Mouse (Mus musculus) B cell, adult 2 months (primary cell): ENCODE data around the gene Mob4.

Experiments
- DNase-seq, 2 experiments: peaks; one replicate each; pipeline ENCODE4 v3.0.0; 2022

Mob4 gene

DNA sequence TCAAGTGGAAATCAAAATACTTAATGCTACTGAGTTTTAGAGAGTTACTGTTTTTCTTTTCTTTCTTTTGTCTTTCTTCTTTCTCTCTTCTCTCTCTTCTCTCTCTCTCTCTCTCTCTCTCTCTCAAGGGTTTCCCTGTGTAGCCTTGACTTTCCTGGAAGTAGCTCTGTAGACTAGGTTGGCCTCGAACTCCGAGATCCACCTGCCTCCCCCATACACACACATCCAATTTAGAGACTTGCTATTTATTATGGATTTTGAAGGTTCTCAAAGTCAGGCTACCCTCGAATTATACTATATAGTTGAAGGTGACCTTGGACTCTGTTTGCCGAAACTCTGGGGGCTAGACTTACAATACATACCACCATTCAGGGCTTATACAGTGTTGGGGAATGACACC, 1.3 kb downstream of the Mob4 start:
- DNase-seq = no peak

DNA sequence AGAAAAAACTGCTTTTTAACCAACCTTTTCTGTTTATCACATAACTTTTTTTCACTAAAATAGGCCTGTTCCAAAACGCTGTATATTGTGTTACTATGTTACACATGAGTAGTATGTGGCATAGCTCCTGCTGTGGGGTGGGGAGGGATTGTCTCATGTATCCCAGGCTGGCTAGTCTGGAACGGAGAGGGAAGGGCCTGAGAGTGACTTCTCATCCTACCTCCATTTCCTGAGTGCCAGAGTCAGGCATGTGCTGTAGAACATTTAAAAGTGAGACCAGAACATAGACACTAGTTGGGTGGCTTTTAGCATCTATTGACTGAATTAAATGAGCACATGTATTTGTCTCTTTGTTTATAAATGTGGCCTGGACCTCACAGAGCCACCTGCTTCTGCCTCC, 2.1 kb downstream of the Mob4 start:
- DNase-seq = no peak

DNA sequence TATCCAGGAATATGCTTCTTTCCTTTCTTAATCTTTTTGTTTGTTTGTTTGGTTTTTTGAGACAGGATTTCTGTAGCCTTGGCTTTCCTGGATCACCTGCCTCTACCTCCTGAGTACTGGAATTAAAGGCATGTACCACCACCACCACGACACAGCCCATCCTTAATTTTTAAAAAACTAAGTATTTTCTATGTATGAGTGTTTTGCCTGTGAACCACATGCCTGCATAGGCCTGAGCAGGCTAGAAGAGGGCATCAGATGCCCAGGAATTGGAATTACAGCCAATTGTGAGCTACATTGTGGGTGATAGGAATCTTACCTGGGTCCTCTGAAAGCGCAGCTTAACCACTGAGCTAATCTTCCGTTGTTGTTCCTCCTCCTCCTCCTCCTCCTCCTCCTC, 3.3 kb downstream of the Mob4 start:
- DNase-seq = no peak

DNA sequence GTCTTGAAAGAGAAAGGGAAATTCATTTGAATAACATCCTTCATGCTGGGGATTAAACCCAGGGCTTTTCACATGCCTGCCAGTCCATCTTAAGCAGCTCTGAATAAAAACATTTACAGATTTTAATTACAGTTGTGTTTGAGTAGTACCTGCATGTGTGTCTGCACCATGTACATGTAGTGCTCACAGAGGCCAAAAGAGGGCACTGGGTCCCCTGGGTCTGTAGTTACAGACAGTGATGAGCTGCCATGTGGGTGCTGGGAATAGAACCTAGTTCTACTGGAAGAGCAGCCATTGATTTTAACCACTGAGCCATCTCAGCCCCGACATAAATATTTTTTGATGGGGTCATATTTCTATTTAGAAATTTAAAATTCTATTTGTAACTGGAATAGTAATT, 4.8 kb downstream of the Mob4 start:
- DNase-seq = peak; percentile 32 to 42

DNA sequence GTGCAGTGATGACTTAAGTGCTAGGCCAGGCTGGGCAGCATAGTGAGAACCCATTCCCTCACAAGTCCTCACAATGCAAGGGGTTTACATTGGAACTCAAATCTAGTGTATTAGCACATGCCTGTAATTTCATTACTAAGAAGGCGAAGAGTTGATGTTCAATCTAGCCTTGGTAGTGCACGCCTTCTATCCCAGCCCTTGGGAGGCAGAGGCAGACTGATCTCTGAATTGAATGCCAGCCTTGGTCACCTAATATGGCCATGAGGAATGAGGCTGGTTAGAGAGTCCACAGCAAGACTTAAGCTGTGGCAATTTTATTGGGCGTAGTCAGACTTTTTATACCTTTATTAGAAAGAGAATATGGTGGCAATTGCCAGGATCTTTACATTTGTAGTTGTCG, 13.3 kb downstream of the Mob4 start:
- DNase-seq = no peak

DNA sequence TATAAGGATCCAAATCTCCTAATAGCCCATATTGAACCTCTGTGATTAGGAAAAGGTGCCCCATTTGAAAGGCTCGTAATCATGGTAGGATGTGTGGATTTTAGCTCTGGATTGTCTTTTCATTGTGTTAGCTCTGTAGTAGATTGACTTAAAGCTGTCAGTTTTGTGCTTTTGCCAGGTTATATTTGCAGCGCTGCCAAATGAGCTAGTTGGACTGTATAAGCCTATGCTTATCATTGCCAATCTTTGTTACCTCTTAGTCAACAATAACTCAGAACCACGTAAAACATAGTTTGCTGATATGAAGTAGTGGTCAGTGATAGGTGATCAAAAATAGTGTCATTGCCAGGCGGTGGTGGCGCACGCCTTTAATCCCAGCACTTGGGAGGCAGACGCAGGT, 14.5 kb downstream of the Mob4 start:
- DNase-seq = no peak

DNA sequence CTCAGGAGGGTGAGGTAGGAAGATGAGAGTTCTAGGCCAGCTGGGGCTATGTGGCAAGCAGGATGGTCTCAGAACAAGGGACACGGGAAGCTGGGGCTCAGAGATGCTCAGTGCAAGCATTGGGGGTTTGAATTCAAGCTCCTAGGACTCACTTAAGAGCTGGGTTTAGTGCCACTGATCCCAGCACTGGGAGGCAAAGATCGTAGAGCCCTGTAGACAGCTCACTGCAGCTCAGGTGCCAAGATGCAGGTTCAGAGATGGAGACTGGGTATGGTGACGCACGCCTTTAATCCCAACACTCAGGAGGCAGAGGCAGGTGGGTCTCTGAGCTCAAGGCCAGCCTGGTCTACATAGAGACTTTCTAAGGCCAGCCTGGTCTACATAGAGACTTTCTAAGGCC, 26.3 kb downstream of the Mob4 start:
- DNase-seq = no peak

DNA sequence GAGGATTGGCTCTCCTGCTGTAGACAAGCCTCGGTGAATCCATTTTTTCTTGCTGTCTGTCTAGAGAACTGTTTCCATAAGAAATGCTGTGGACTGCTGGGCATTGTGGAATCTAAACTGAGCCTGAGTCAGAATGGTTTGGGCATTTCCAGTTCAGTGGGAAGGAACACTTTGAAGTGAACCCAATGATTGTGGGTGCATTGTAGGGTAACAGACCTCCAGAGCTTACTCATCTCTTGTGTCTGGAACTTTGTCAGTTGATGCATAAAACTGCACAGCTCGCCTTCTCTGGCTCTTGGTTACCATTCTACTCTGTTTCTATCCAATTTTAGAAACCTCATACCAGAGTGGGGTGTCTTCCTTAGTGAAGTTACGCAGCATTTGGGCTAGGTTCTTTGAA, 27.2 kb downstream of the Mob4 start:
- DNase-seq = no peak

DNA sequence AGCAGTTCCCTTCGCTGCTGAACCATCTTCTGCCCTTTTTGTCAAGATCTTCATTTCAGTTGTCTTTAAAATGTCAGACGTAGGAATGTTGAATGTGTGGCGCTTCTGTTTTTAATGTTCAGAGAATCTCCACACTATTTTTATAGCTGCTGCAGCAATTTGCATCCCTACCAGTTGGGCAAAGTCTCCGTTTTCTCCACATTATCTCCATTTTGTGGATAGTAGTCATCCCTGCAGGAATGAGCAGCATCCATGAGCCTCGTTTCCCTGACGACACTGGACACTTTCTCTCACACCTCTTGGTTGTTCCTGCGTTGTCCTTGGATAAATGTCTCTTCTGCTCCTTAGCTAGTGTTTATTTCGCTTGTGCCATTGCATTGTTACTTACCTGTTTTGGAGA, 27.8 kb downstream of the Mob4 start:
- no peak for DNase-seq

DNA sequence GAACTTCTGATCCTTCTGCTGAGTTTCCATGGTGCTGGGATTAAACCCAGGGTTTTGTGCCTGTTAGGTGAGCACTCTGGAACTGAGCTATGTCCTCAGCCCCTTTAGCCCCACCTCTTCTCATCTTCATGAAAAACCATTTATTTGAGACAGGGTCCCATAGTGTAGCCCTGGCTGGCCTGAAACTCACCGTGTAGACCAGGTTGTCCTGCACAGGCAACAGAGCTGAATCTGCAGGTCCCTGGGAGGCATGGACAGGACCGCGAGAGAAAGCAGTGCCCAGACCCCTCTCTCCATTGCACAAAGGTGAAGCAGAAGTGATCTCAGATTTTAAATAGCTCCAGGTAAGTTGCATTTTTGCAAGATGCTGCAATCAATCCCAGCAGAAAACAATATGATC, 29.2 kb downstream of the Mob4 start:
- DNase-seq = no peak

DNA sequence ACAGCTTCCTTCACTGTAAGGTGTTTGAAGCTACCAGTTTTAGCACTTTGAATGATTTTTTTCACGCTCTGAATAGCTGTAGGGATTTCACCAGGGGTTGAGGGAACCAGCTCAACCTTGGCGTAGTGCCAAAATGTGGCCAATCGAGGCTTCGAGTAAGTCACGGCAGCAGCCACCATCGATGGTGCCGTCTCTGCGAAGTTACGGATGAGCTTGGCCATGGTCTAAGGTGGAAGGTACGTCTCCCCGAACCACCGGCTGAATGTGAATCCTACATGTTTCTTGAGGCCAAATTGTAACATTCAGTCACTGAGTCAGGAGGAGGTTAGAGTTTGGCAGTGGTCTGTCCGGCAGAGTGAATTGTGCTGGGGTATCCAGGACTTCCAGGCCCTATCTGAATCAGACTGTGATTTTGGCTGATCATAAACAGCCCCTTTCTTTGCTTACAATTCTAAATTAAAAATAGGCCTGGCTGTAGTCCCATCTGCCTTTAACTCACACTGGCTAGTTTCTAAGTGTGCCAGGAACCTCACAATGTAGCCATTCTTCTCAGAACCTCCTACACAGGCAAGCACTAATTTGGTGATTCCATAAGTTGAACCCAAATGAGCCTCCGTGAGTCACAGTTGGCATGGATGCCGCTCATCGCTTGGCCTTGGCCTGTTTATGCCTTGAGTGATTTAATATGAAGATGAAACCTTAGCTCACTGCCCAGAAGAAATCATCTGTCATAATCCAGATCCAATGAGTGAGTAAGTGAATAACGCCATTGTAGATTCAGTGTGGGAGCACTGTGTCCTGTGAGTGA, 30.0 kb downstream of the Mob4 start:
- no peak for DNase-seq

DNA sequence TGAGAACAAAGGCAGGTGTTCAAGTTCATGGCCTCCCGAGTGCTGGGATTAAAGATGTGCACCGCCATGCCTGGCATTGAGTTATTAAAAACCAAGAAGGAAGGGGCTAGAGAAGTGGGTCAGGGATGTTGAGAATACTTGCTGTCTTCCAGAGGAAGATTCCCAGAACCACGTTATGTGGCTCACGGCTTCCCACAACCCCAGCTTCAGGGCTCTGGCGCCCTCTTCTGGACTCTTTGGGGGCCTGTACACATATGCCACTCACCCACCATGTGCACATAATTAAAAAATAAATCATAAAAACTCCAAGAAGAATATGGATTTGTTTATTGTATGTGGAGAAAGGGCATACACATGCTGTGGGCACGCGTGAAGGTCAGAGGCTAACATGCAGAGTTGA, 30.9 kb downstream of the Mob4 start:
- peak; percentile 36 to 39 for DNase-seq

DNA sequence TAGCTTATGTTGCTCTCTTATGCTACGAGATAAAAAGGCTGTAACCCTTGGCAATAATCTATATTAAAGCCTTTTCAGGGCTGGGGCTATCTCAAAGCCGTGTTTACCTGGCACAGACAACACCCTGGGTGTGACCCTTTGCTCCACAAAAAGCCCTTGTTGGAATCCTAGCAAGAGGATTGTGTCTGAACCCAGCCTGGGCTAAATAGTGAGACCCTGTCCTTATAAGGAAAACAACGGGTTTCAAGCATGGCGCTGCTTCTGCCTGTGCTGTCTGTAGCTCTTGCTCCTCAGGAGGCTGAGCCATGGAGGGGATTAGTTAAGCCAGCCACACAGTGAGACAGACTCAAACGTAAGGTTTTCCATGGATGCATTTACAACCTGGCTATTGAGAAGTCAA, 31.8 kb downstream of the Mob4 start:
- DNase-seq = no peak

DNA sequence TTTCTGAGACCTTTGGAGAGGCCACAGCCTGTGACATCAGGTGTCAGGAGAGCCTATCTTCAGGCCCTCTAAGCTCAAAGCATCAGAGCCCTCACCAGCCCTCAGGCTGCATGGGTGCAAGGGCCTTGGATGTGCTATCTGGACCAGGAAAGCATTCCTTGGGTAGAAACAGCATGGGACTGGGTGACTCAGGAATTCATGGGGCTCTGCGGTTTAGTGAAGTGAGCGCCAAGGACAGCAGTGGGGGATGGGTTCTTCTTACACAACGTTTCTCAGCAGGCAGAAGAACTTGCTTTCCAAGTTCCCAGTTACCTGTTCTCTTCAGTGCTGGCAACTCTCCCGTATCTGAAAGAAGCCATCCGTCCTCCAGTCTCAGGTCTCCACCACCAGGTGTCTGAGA, 33.0 kb downstream of the Mob4 start:
- DNase-seq = no peak

DNA sequence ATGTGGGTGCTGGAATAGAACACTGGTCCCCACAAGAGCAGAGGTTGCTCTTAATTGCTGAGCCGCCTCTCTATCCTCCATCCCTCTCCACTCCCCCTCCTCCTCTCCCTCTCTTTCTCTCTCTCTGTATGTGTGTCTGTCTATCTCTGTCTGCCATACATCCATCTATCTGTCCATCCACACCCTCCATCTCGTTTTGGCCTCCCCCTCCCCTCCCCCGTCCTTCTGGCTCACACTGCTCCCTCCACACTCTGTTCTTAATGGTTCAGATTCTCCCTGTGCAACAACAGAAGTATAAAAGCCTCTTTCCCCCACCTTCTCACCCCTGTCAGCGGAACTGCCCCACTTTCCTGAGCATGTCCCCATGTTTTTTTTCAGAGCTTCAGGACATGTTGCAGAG, 36.5 kb downstream of the Mob4 start:
- DNase-seq = no peak

DNA sequence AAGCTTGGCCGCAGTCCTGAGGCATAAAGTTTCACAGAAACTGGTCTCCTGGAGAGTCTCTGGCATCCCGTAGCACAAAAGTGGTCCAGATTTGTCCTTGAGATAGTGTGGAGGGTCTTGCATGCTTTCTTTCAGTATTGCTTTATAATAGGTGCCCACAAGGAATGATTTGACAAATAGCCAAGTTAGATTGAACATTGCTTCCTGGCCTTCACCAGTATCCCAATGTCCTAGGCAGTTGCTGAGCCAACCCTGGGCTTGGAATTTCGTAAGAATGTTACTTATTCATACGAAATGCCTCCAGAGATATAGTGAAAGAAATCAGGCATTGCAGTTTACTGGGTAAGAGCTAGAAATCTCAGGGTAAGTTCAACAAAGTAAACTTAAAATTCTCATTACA, 37.6 kb downstream of the Mob4 start:
- DNase-seq = no peak

DNA sequence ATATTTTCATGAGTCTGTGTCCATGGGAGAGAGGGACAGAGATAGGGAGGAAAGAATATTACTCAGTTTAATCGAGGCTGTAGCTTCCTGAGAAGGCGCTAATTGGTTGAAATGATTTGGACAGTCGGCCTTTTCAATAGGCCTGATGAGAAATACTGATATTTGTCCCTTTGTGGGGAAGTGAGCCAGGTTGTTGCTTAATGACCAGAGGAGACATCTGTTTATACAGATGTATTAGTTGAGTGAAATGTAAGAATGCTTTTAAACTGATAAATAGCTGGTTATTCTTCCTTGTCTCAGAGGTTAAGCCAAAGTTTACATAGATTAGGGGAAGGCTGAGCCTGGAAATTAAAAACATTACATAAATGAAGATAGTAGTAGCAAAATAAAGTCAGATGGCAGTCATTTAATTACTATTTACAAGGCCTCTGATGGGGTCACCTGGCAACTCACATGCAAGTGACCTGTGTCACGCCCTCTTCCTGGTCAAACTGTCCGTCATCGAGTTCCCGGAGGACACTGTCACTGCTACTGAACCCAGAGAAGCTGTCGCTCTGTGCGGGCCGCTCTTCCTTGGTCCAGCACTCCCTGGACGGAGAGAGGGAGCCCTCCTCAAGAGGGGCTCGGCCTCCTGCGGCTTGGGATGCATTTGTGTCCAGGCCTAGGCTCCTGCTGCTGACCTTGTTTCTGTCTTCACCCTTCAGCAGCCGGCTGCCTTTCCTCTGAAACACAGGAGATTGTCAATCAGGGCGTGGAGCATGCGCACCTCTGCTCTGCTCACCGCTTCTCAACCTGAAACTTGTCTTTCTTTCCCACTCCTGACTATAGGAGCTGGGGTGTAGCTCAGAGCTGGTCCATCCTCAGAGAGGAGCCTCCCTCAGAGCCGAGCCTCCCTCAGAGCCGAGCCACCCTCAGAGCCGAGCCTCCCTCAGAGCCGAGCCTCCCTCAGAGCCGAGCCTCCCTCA, 40.6 kb downstream of the Mob4 start:
- DNase-seq = no peak

DNA sequence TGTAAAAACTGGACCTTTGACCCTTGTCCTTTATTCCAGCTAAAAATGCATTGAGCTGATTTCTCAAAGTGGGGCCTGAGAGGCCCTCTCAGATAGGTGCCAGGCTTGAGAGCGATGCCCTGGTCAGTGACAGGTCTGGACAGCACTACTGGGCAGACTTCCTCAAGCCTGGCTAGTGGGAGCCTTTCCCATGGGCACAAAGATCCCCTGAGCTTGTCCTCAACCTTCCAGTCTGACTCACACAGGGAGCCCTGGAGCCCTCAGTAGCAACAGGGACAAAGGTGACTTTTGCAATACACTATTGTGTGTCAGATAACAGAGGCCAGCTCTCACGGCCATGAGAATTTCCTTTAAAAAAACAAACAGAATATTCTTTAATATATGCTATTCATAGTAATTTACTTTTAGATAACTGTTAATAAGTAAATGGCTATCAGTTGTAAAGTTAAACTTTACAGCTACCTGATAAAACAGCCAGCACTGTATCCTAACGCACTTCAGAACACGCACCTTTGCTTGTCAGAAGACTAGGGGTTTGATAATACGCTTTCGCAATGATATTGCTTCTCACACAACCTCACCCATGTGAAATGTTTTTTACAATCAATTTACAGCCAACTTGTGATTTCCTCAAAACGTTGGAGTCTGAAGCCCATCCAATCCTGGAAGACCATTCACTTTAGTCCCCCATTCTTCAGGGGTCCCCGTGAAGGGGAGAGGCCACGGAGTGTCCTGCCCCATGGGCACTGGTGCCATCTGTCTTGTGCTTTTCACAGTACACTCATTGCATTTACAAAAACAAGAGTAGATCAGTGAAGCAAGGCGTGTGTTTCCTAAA, 42.9 kb downstream of the Mob4 start:
- DNase-seq = no peak

DNA sequence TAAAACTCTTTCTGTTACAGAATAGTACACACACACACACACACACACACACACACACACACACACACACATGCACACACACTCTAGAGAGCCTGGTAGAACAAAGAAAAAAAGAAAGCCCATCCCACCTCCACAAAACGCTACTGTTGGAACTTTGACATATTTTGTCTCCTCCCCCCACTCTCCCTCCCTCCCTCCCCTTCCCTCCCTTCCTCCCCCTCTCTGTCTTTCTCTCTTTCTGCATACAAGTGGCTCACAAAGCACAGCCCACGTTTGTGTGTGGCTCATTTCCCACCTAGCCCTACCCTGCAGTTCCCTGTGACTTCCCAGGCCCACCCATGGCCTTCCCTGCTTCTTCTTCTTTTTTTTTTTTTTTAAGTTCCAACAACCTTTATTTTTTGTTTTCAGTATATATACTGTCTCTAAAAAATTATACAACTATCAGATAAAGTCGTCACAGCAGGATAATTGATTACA, 43.6 kb downstream of the Mob4 start:
- no peak for DNase-seq

DNA sequence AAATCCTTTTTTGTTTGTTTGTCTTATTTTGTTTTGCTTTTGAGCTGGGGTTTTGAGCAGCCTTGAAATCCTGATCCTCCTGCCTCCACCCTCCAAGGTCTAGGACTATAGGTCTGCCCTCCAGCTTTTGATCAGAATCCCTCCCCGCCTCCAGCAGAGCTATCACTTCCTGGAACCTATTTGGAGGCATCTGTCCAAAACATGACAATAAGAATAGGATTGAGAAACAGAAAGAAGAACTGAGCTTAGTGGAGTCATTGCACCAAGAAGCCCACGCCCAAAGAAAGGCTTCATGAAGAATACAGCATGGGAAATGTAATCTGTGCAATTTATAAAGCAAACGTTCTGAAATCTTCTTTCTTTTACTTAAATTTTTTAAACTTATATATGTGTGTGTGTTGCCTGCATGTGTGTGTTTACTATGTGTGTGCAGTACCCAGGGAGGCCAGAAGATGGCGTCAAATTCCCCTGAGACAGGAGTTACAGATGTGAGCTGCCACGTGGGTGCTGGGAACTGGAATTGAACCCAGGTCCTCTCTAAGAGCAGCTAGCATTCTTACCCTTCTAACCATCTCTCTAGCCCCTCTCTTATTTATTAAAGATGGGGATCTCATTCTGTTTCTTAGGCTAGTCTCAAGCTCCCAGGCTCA, 49.0 kb downstream of the Mob4 start:
- DNase-seq = peak; percentile 33 to 45

DNA sequence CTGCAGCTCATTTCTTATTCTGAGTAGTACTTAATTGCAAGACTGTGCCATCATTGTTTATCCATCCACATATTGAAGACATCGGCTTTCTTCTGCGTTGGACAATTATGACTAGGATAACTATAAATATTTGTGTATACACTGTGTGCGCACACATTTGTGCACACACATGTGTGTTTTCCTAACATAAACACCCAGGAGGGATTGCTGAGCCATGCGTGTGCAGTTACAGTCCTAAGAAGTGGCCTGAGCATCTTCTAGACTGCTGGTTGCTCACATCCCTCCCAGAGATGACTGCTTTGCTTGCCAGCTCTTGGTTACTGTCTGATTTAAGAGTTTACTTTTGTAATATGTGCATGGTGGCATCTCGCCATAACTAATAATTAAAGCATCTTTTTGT, 51.4 kb downstream of the Mob4 start:
- no peak for DNase-seq

DNA sequence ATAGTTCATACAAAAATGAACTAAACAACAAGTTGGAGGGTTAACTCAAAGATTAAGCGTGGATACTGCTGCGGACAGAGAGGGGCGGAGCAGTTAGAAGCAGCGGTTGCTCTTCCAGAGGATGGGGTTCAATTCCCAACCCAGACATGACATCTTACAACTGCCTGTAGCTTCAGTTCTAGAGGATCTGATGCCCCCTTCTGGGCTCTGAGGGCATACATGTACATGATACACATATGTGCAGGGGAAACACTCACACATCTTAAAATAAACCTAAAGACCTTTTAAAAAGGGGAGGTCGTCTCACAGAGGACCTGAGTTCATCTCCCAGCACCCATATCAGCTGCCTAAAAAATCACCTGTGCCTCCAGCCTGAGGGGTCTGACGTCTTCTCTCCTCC, 54.7 kb downstream of the Mob4 start:
- DNase-seq = no peak
